Mouse (Mus musculus) layer of hippocampus, postnatal 14 days (tissue): Measurements from ENCODE around the gene Sik3. TPM values are rescaled to one million over a fixed set of nuclear protein-coding genes. Genes with fewer than 3 reads are reported as not detected.

Source experiments
- DNase-seq, 2 experiments: peaks; one replicate each; pipeline ENCODE4 v3.0.0; 2021 to 2022; ENCODE audit warnings: low spot score in 2 of 2, mixed read lengths in 1 of 2
- total RNA-seq, 2 experiments: library from RNA; stranded (reverse); gene quantifications; 2 replicates each; pipeline ENCODE4 v1.2.3; 2021

Gene Sik3
- total RNA-seq, 2 experiments from 2014 or later: 104 to 118 TPM

DNA sequence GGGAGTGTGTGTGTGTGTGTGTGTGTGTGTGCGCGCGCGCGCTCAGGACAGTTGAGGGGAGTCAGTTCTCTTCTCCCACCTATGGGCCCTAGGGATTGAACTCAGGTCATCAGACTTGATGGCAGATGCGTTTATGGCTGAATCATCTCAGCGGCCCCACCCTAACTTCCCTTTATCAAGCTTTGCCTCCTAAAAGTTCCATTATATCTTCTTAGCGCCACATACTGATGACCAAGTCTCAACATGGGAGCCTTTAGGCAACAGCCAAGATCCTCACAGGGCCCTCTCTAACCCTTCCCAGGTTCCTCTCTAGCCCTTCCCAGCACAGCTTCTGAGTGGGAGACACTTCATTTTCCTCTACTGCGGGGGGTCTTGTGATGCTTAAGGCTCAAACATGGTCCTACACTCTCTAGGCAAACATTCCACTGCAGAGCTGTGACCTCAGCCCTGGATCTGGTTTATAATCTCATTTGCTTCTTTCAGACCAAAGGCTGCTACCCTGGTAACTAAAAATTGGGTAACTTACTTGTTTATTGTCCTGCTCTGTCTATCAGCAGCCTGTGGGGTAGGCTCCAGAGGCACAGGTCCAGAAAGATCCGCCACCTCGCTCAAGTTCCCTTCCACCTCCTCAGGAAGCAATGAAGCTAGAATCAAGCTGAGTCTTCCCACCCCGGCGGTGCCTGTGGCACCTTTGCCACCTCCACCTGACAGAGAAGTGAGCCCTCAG lies 204.3 kb downstream of the Sik3 start:
- no peak for DNase-seq

- no peak for DNase-seq
Observed at GRCm38 (mm10) chr9:46218176-46218575, 205.6 kb downstream of the Sik3 start.

DNA sequence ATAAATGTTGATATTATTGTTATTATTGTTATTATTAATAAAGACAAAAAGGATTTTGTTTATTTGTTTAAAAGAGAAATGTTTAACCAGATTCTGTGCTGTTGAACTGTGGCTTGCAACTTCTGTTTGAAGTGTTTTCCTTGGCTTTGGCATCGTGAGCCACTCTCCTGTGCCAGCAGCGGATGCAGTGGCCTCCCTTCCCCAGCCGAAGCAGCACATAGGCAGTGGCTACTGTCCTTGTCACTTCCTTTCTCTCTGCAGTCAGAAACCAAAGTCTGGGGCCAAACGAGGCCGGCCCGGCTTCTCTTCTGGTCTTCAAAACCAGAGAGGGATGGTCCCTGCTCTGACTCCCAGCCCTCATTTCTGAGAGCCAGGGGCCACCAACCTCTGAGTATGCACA lies 210.5 kb downstream of the Sik3 start:
- DNase-seq: no peak

- DNase-seq: no peak
Observed at GRCm38 (mm10) chr9:46224101-46224500, 211.5 kb downstream of the Sik3 start.

- no peak for DNase-seq
Observed at GRCm38 (mm10) chr9:46224945-46225660, 212.5 kb downstream of the Sik3 start.

GRCm38 (mm10) chr9:46227064-46227614 lies 214.5 kb downstream of the Sik3 start:
- DNase-seq: no peak

DNA sequence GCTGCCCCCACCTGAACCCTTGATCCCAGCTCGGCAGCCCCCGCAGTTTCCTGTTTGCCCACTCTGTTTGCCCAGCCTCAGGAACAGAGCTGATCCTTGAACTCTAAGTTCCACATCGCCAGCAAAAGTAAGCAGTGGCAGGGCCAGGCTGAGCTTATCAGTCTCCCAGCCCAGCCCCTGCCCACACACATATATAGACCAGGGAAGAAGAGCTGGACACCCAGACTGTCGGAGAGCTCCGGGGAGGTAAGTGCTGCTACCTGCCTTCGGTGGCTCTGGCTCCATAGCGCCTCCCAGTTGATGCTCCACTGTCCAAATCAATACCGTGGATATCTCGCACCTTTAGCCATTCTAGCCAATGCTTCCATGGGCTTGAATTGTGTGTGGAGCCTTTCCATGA lies 215.9 kb downstream of the Sik3 start, which contains the start of gene Apoa1:
Apoa1 (plus strand) TSS at position 90 of the 400 bp plus-strand sequence.
- no peak for DNase-seq

GRCm38 (mm10) chr9:46229573-46230449 lies 217.2 kb downstream of the Sik3 start:
- peak; percentile 80 to 87 for DNase-seq

DNA sequence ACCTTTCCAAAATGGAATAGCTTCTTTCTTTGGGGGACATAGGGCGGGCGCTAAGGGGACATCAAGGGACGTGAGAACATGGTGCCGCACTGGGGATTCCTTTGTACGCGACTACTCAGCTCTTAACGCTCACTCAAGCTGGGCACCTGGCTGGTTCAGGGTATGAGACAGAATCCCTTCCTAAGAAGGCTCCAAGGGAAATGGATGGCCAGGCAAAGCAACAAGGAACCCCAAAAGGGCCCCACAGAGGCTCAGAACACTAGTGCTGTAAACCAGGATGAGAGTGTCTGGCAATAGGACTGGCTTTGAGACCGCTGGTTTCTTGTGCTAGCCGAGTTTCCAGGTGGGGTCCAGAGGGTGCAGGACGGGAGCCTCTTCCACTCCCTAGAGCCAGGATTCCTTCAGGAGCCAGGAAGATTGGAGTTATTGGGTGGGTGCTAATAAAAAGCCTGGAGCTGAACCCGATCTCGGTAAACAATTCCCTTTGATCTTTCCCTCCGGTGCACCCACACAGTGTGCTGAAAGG lies 217.9 kb downstream of the Sik3 start:
- no peak for DNase-seq

- DNase-seq: no peak
Observed at GRCm38 (mm10) chr9:46235196-46235595, 222.6 kb downstream of the Sik3 start.

GRCm38 (mm10) chr9:46235596-46235648 lies 222.8 kb downstream of the Sik3 start, which contains the start of gene Apoc3:
Apoc3 (minus strand) TSS chr9:46235636.
- DNase-seq: no peak

DNA sequence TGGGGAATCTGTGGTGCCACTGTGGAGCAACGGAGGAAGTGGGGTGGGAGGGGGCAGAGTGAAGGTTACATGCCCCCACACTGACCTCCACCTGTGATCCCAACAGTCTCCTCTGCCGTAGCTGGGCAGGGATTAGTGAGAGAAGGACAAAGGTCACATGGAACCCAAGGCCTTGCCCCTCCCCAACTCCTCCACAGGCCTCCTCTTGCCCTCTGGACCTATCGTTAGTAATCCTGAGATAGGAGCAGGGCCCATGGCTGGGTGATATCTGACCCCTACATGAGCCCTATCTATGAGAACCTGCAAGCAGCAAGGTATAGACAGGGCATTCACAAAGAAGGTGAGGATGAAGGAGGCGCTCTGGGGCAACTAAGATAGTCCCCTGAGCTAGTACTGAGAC lies 223.0 kb downstream of the Sik3 start:
- DNase-seq: no peak

- DNase-seq: no peak
Observed at GRCm38 (mm10) chr9:46238850-46239249, 226.2 kb downstream of the Sik3 start.

DNA sequence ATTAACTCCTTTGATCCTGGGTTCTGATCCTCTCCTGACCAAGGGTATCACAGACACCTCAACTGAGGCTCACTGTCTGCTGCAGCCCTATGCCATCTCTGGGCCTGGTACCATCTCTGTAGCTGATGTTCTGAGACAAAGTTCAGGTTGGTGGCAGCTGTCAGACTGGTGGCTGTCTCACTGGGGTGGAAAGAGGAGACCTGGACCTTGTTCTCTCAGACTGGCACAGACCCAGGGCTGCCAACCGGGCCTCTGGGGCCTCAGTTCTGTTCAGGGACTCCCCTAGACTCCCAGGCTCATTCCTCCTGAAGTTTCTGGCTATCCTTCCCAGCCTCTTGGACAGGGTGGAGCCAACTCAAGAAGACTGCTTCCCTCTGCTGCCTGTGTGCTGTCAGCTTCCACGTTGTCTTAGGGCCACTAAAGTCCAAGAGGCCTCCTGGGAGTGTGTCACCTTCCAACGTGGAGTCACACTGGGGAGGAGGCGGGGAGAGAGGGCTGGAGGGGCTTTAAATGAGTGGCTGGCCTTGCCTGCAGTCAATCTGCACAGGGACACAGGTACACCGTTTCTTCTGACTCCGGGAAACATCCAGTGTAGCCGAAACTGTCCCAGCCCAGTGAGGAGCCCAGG lies 228.0 kb downstream of the Sik3 start, which contains the start of gene Apoa4:
Apoa4 (plus strand) TSS at position 171 of the 628 bp plus-strand sequence.
- no peak for DNase-seq

DNA sequence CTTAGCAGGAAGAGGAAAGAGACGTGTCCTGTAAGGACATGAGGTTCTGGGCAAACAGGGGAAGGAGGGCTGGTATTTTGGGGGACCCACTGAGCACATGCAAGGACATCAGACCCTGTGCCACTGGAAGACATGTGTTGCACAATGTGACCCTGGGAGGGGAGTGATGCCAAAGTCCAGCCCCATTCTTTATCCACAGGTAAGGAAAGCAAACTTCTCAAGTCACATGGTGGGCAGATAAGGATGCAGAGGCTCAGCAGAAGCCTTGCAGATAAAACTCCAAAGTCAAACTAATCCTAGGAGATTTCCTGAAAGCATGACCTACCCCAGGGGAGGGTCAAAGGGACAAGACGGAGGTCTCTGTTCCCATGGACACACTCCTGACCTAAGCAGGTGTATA lies 229.2 kb downstream of the Sik3 start:
- DNase-seq: no peak

- no peak for DNase-seq
Observed at GRCm38 (mm10) chr9:46243122-46243521, 230.5 kb downstream of the Sik3 start.

GRCm38 (mm10) chr9:46243584-46243983 lies 231.0 kb downstream of the Sik3 start:
- no peak for DNase-seq

- peak; percentile 41 to 81 for DNase-seq
Observed at GRCm38 (mm10) chr9:46246752-46247324, 234.2 kb downstream of the Sik3 start.

- DNase-seq: no peak
Observed at GRCm38 (mm10) chr9:46256177-46256576, 243.6 kb downstream of the Sik3 start.

- no peak for DNase-seq
Observed at GRCm38 (mm10) chr9:46256658-46257385, 244.2 kb downstream of the Sik3 start.
